Mouse (Mus musculus) heart, embryonic 12.5 days (tissue): ENCODE results near the gene 0610010K14Rik. TPM values are rescaled to one million over a fixed set of nuclear protein-coding genes. Genes with fewer than 3 reads are reported as not detected.

Experiments used
- ATAC-seq: fragments of 200-750 bp; cut with Nextera tagmentation; 2 replicates; pipeline ENCODE4 v1.8.0; 2017; ENCODE audit warnings: moderate TSS enrichment, moderate library complexity; ENCODE audit not compliant: insufficient number of reproducible peaks, low FRiP score
- H3K27ac ChIP-seq: fragments of 300-500 bp; sonication (generic); 2 replicates; pipeline ENCODE4 v1.5.1; 2016; ENCODE audit warnings: mild to moderate bottlenecking, moderate library complexity; ENCODE audit not compliant: poor library complexity, severe bottlenecking
- H3K27me3 ChIP-seq: fragments of 300-500 bp; sonication (generic); replicated peaks from 2 replicates; pipeline ENCODE4 v1.6.1; 2016; ENCODE audit warnings: mild to moderate bottlenecking, moderate library complexity
- H3K36me3 ChIP-seq: fragments of 300-500 bp; sonication (generic); 2 replicates; pipeline ENCODE4 v1.6.1; 2016; ENCODE audit warnings: mild to moderate bottlenecking, moderate library complexity
- H3K4me1 ChIP-seq: fragments of 300-500 bp; sonication (generic); replicated peaks from 2 replicates; pipeline ENCODE4 v1.6.1; 2016; ENCODE audit warnings: mild to moderate bottlenecking
- H3K4me2 ChIP-seq: fragments of 300-500 bp; sonication (generic); 2 replicates; pipeline ENCODE4 v1.6.1; 2016; ENCODE audit warnings: mild to moderate bottlenecking, moderate library complexity
- H3K4me3 ChIP-seq: fragments of 300-500 bp; sonication (generic); 2 replicates; pipeline ENCODE4 v1.5.1; 2016; ENCODE audit warnings: mild to moderate bottlenecking
- H3K9ac ChIP-seq: fragments of 300-500 bp; sonication (generic); 2 replicates; pipeline ENCODE4 v1.6.1; 2016; ENCODE audit warnings: mild to moderate bottlenecking, moderate library complexity
- H3K9me3 ChIP-seq: fragments of 300-500 bp; sonication (generic); replicated peaks from 2 replicates; pipeline ENCODE4 v1.6.1; 2016; ENCODE audit warnings: mild to moderate bottlenecking, moderate library complexity
- WGBS: fragments of 180-500 bp; shearing (Covaris S2); methylation state at CpG from one replicate; pipeline ENCODE4 v1.1.7; 2016; 5-methylcytosine and 5-hydroxymethylcytosine counted together
- polyA plus RNA-seq: library from polyadenylated mRNA; unstranded; fragments of >200 nt; fragmentation: Nextera tagmentation; extraction: Ambion mirVana; gene quantifications from 2 replicates; pipeline ENCODE4 v1.2.1, GENCODE M21; 2016

Gene 0610010K14Rik
- polyA plus RNA-seq, 1 experiment from 2014 or later: 125 TPM

GRCm38 (mm10) chr11:70214856-70215209 lies 22.9 kb downstream of the 0610010K14Rik start:
- ATAC-seq: no peak
- no peaks in the 10 kb centered on the region for H3K36me3 ChIP-seq
- WGBS: 8% methylated on average over 18 of the region's 18 CpGs
- H3K4me3 ChIP-seq: peak overlapping the region; percentile 40
- peaks cover 33% of the 10 kb centered on the region for H3K4me1 ChIP-seq
- peaks cover 77% of the 10 kb centered on the region for H3K27me3 ChIP-seq
- H3K4me2 ChIP-seq: peak overlapping the region; percentile 72
- no peaks in the 10 kb centered on the region for H3K9me3 ChIP-seq
- no peak overlapping the region for H3K27ac ChIP-seq
- H3K9ac ChIP-seq: no peak overlapping the region

DNA sequence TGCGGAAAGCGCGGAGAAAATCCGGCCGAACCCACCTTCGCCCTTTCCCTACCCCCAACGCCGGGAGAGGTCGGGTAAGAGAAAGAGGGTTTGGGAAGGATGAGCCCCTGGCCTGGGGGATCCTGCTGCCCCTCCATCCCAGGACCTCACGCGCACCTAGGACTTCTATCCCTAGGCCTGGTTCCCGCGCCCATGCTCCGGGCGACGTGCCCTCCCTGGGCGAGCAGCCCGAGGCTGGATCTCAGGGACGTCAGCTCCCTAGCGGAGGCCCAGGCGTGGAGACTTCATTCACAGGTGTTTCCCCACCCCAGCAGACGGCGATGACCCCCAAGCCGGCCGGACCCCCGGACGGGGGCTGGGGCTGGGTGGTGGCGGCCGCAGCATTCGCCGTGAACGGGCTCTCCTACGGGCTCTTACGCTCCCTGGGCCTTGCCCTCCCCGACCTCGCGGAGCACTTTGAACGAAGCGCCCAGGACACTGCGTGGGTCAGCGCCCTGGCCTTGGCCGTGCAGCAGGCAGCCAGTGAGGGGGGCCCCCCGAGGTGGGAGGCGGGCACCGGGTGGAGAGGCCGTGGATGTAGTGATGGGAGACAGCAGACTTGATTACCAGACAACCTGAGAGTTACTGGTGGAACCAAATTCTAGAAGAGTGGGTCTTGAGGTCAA lies 23.4 kb downstream of the 0610010K14Rik start:
- no peaks in the 10 kb centered on the region for H3K36me3 ChIP-seq
- peak overlapping the region; percentile 46 for H3K9ac ChIP-seq
- H3K4me3 ChIP-seq: peak overlapping the region; percentile 40
- H3K4me2 ChIP-seq: peak overlapping the region; percentile 72
- no peak overlapping the region for H3K27ac ChIP-seq
- peaks cover 33% of the 10 kb centered on the region for H3K4me1 ChIP-seq
- H3K27me3 ChIP-seq: peaks cover 75% of the 10 kb centered on the region
- H3K9me3 ChIP-seq: no peaks in the 10 kb centered on the region
- under 1% methylated on average over 46 of the region's 46 CpGs for WGBS
- peak; percentile 37; the same call in 1 of the 2 replicates for ATAC-seq

- 5% methylated on average over 26 of the region's 26 CpGs for WGBS
- 0 out of 2 replicates have a peak, but pooled peaks have one; percentile 3 for ATAC-seq
- peaks cover 69% of the 10 kb centered on the region for H3K27me3 ChIP-seq
These were observed 24.0 kb downstream of the 0610010K14Rik start for GRCm38 (mm10) chr11:70213736-70214135.

GRCm38 (mm10) chr11:70212896-70213295 lies 24.8 kb downstream of the 0610010K14Rik start:
- H3K9me3 ChIP-seq: no peaks in the 10 kb centered on the region
- H3K4me1 ChIP-seq: peaks cover 21% of the 10 kb centered on the region
- no peak overlapping the region for H3K4me3 ChIP-seq
- WGBS: 14% methylated on average over 9 of the region's 9 CpGs
- H3K36me3 ChIP-seq: no peaks in the 10 kb centered on the region
- ATAC-seq: no peak
- H3K4me2 ChIP-seq: no peak overlapping the region
- no peak overlapping the region for H3K27ac ChIP-seq
- no peak overlapping the region for H3K9ac ChIP-seq
- peaks cover 67% of the 10 kb centered on the region for H3K27me3 ChIP-seq

More at GRCm38 (mm10) chr11:70213736-70214135, 24.0 kb downstream of the 0610010K14Rik start:
- Histone ChIP-seq H3K9me3 (no peaks in the 10 kb centered on the region), H3K36me3 (no peaks in the 10 kb centered on the region), H3K9ac (peak overlapping the region; percentile 46; the same call in 1 of the 2 replicates), H3K27ac (no peak overlapping the region), H3K4me3 (peak overlapping the region; percentile 40), H3K4me1 (peaks cover 27% of the 10 kb centered on the region), H3K4me2 (peak overlapping the region; percentile 72)

DNA sequence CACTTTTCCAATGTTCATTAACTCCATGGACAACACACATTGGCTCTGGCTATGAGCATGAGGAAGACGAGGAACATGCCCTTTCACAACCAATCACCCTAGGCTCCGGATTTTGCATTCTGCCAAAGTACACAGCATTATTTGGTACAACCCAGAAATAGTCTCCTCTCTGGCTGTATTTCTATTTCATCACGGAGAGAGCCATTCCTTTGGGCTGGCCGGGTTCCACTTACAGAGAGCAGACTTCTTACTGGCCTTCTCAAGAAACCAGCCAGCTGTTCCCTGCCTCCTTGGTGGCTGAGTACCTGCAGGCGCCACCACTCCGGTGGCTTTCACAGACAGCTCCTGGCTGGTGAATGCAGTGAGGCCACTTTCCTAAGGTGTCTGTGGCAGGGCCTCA lies 25.3 kb downstream of the 0610010K14Rik start, which contains the start of gene Slc16a11:
TSS of gene Slc16a11 (plus strand) at position 330 of the 400 bp plus-strand sequence.
- Histone ChIP-seq H3K4me3 (no peak within 1 kb of the TSS), H3K27ac (no peak within 1 kb of the TSS), H3K4me2 (no peak within 1 kb of the TSS), H3K27me3 (peaks cover 63% of the 10 kb centered on the region), H3K9ac (no peak within 1 kb of the TSS), H3K36me3 (no peaks in the 10 kb centered on the region), H3K9me3 (no peaks in the 10 kb centered on the region), H3K4me1 (peaks cover 21% of the 10 kb centered on the region)
- ATAC-seq: no peak
- 58% methylated on average over 6 of the region's 6 CpGs for WGBS

GRCm38 (mm10) chr11:70211972-70212371 lies 25.7 kb downstream of the 0610010K14Rik start:
- Histone ChIP-seq H3K4me1 (peaks cover 21% of the 10 kb centered on the region), H3K27ac (no peak overlapping the region), H3K4me2 (no peak overlapping the region), H3K9ac (no peak overlapping the region), H3K27me3 (peaks cover 58% of the 10 kb centered on the region), H3K4me3 (no peak overlapping the region), H3K9me3 (no peaks in the 10 kb centered on the region), H3K36me3 (no peaks in the 10 kb centered on the region)
- WGBS: 79% methylated on average over 6 of the region's 6 CpGs
- no peak for ATAC-seq

DNA sequence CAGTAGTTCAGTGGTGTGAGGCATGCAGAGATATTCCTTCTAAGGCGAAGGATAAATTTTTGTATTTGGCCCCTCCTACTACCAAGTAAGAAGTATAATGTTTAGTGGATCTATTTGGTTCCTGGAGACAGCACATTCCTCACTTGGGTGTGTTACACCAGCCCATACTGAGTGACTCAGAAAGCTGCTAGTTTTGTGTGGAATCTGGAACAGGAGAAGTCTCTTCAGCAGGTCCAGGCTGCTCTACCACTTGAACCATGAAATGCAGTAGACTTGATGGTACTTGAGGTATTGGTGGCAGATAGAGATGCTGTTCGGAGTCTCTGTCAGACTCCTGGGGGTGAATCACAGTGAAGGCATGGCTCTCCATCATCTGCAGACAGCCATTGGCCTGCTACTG lies 27.0 kb downstream of the 0610010K14Rik start:
- Histone ChIP-seq H3K27me3 (peaks cover 52% of the 10 kb centered on the region), H3K9ac (no peak overlapping the region), H3K4me1 (peaks cover 25% of the 10 kb centered on the region), H3K27ac (no peak overlapping the region), H3K36me3 (no peaks in the 10 kb centered on the region), H3K9me3 (no peaks in the 10 kb centered on the region), H3K4me3 (no peak overlapping the region), H3K4me2 (no peak overlapping the region)
- WGBS: 78% methylated on average over 2 of the region's 2 CpGs
- no peak for ATAC-seq

DNA sequence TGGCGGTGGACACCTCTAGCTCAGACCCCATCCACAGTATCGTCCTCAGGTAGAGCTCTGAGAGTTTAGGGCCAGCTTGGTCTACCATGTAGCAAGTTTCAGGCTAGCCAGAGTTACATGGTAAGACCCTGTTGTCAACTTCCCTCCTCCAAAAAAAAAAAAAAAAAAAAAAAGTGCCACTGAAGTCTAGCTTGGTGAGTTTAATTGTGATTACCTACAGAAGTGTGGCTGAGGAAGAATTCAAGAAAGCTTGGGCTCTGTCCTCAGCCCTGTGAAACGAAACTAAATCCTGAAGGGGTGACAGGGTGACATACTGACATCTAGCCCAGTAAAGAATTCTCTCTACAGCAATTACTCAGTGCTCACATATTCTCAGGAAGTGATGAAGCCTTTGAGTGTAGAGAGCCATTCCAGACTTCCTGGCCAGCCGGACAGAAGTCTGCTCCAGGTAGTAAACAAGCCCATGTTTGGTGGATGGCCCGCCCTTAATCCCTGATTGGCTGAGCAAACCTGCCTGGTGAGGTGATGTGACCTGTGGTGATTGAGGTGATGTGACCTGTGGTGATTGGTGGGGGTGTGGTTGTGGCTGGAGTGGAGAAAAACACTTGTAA lies 28.8 kb downstream of the 0610010K14Rik start:
- Histone ChIP-seq H3K4me3 (no peak overlapping the region), H3K36me3 (no peaks in the 10 kb centered on the region), H3K9ac (no peak overlapping the region), H3K27ac (no peak overlapping the region), H3K27me3 (peaks cover 34% of the 10 kb centered on the region), H3K9me3 (no peaks in the 10 kb centered on the region), H3K4me2 (no peak overlapping the region), H3K4me1 (peaks cover 7% of the 10 kb centered on the region)
- ATAC-seq: no peak
- 61% methylated on average over 5 of the region's 5 CpGs for WGBS

- H3K4me3 ChIP-seq: no peak overlapping the region
- no peak overlapping the region for H3K9ac ChIP-seq
- 51% methylated on average over 7 of the region's 7 CpGs for WGBS
- no peaks in the 10 kb centered on the region for H3K36me3 ChIP-seq
- no peak overlapping the region for H3K4me2 ChIP-seq
- peaks cover 26% of the 10 kb centered on the region for H3K27me3 ChIP-seq
- H3K9me3 ChIP-seq: no peaks in the 10 kb centered on the region
- peaks cover 4% of the 10 kb centered on the region for H3K4me1 ChIP-seq
- H3K27ac ChIP-seq: no peak overlapping the region
- ATAC-seq: 0 out of 2 replicates have a peak, but pooled peaks have one; percentile 25
These were observed 30.4 kb downstream of the 0610010K14Rik start for GRCm38 (mm10) chr11:70207283-70207682.

DNA sequence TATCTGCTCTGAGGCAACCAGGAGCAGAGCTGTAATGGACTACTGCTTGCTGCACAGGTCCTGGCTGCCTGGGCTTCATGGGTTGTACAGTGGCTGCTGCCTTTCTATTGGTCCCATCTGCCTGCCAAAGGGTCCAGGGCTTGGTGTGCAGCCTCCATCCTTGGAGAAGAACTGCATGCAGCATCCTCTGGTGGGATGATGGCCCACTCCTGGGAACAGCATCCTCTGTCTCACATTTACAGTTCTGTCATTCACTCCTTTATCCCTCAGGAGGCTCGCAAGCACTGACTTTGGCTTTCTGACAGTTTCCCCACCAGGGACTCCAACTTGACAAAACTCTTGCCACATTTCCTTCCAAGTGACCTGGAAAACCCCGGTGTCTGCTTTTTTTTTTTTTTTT lies 30.9 kb downstream of the 0610010K14Rik start:
- Histone ChIP-seq H3K9me3 (no peaks in the 10 kb centered on the region), H3K4me2 (no peak overlapping the region), H3K4me1 (peaks cover 4% of the 10 kb centered on the region), H3K4me3 (no peak overlapping the region), H3K9ac (no peak overlapping the region), H3K27ac (no peak overlapping the region), H3K27me3 (peaks cover 21% of the 10 kb centered on the region), H3K36me3 (no peaks in the 10 kb centered on the region)
- no peak for ATAC-seq
- 61% methylated on average over 2 of the region's 2 CpGs for WGBS

DNA sequence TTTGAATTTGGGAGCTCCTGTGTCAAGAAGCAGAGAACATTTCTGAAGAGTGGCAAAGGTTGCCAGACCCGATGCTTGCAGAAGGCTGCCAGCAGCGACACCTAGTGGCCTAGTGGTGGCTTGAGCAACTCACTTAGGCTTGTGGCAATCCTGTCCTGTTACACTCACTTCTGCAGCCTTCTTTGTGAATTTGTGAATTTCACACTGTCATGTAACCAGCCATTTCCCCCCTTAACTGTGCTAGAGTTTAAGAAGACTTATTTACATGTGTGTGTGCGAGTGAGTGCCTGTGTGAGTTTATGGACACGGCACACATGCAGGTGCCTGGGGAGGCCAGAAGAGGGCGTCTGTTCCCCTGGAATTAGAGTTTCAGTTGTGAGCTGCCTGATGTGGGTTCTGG lies 36.0 kb downstream of the 0610010K14Rik start:
- Histone ChIP-seq H3K27ac (no peak overlapping the region), H3K4me1 (peaks cover 2% of the 10 kb centered on the region), H3K4me2 (no peak overlapping the region), H3K9me3 (no peaks in the 10 kb centered on the region), H3K9ac (no peak overlapping the region), H3K27me3 (peaks cover 19% of the 10 kb centered on the region), H3K4me3 (no peak overlapping the region), H3K36me3 (no peaks in the 10 kb centered on the region)
- WGBS: 36% methylated on average over 5 of the region's 5 CpGs
- ATAC-seq: no peak
